Mouse (Mus musculus) CH12.LX (cell line): ENCODE measurements around the gene Mrgpra3. TPM values are rescaled to one million over a fixed set of nuclear protein-coding genes. Genes with fewer than 3 reads are reported as not detected.

Experiments used
- DNase-seq: peaks from one replicate; pipeline ENCODE4 v3.0.0-alpha.2; 2013; ENCODE audit errors: extremely low read depth
- H3K27ac ChIP-seq: 2 replicates; pipeline ENCODE4 v1.5.1; 2012; ENCODE audit warnings: low read depth, mild to moderate bottlenecking, control low read depth, moderate library complexity; ENCODE audit not compliant: insufficient read depth
- H3K27me3 ChIP-seq: replicated peaks from 2 replicates; pipeline ENCODE3; 2012; ENCODE audit warnings: inconsistent platforms
- H3K36me3 ChIP-seq, 2 experiments: replicated peaks in 1 of 2; 2 replicates each; pipeline versions ENCODE3 to v1.6.1; 2012; ENCODE audit warnings: inconsistent platforms in 1 of 2, low read length in 1 of 2, mild to moderate bottlenecking in 1 of 2, mixed read lengths in 1 of 2, moderate library complexity in 1 of 2; ENCODE audit not compliant: control insufficient read depth in 1 of 2, insufficient read depth in 1 of 2
- H3K4me1 ChIP-seq, 2 experiments: 2 replicates each; pipeline ENCODE4 v1.6.1; 2012; ENCODE audit warnings: inconsistent platforms in 1 of 2, moderate library complexity in 1 of 2; ENCODE audit not compliant: insufficient read depth in 2 of 2, control insufficient read depth in 1 of 2
- H3K4me2 ChIP-seq: 2 replicates; pipeline ENCODE4 v1.6.1; 2012; ENCODE audit warnings: low read depth, mild to moderate bottlenecking, control low read depth; ENCODE audit not compliant: poor library complexity, insufficient read depth, severe bottlenecking
- H3K4me3 ChIP-seq, 3 experiments: fragments of 150-350 bp in 1 of 3; sonication (generic) in 1 of 3; replicated peaks in 1 of 3; 2 replicates each; pipeline versions ENCODE3 to v1.5.1; 2011 to 2012; ENCODE audit warnings: low read depth in 2 of 3, low read length in 2 of 3, mild to moderate bottlenecking in 2 of 3, moderate library complexity in 2 of 3, control low read depth in 1 of 3, improper control_type of control experiment in 1 of 3, inconsistent platforms in 1 of 3, mixed read lengths in 1 of 3; ENCODE audit not compliant: poor library complexity in 1 of 3
- H3K79me2 ChIP-seq: replicated peaks from 2 replicates; pipeline ENCODE4 v1.6.1; 2012; ENCODE audit warnings: mild to moderate bottlenecking, moderate library complexity; ENCODE audit not compliant: control insufficient read depth, poor library complexity, insufficient read depth, severe bottlenecking; ENCODE audit errors: extremely low read depth
- H3K9ac ChIP-seq: 2 replicates; pipeline ENCODE4 v1.6.1; 2012; ENCODE audit warnings: low read depth, mild to moderate bottlenecking, control low read depth, moderate library complexity; ENCODE audit not compliant: insufficient read depth
- H3K9me3 ChIP-seq: replicated peaks from 2 replicates; pipeline ENCODE3; 2012; ENCODE audit warnings: low read length, inconsistent platforms, mixed read lengths
- BHLHE40 ChIP-seq: IDR thresholded peaks from 2 replicates; pipeline ENCODE4 v1.6.1; 2011; ENCODE audit warnings: mild to moderate bottlenecking, low read depth, low read length, improper control_type of control experiment
- CHD1 ChIP-seq: IDR thresholded peaks from 2 replicates; pipeline ENCODE4 v1.6.1; 2012; ENCODE audit warnings: low read depth, low read length, improper control_type of control experiment, inconsistent platforms
- EP300 ChIP-seq: IDR thresholded peaks from 2 replicates; pipeline ENCODE4 v1.6.1; 2011; ENCODE audit warnings: low read length, improper control_type of control experiment
- HCFC1 ChIP-seq: IDR thresholded peaks from 2 replicates; pipeline ENCODE4 v1.6.1; 2012; ENCODE audit warnings: low read depth, mild to moderate bottlenecking, inconsistent platforms, low read length, improper control_type of control experiment
- MAZ ChIP-seq: IDR thresholded peaks from 2 replicates; pipeline ENCODE4 v1.6.1; 2012; ENCODE audit warnings: low read depth, mild to moderate bottlenecking, inconsistent platforms, low read length, improper control_type of control experiment, moderate library complexity
- NRF1 ChIP-seq: IDR thresholded peaks from 2 replicates; pipeline ENCODE4 v1.6.1; 2014; ENCODE audit warnings: low read depth, mild to moderate bottlenecking, inconsistent platforms, low read length, improper control_type of control experiment, moderate library complexity
- TBP ChIP-seq: conservative IDR thresholded peaks from 2 replicates; pipeline ENCODE4 v1.6.1; 2011; ENCODE audit warnings: low read depth, low read length, improper control_type of control experiment
- dilution Hi-C: fragments of 300-500 bp; cut with MboI; formaldehyde crosslinking; loops from 2 replicates; pipeline ENCODE4 v1.14.3; 2020; ENCODE audit warnings: low sequenced_read_pairs; ENCODE audit not compliant: extremely low pct_unique_long_range_greater_than_20kb, extremely low pct_ligation_motif_present
- in situ Hi-C: fragments of 300-500 bp; cut with MboI; formaldehyde crosslinking; loops from 3 replicates; pipeline ENCODE4 v1.14.3; 2019; ENCODE audit warnings: low sequenced_read_pairs, low pct_ligation_motif_present, low pct_unique_long_range_greater_than_20kb, mixed read lengths
- polyA plus RNA-seq: library from polyadenylated mRNA; unstranded; fragments of >175 nt; gene quantifications from 2 replicates; pipeline ENCODE4 v1.2.1, GENCODE M21; 2012; ENCODE audit warnings: low read depth; ENCODE audit not compliant: insufficient read length
- total RNA-seq, 2 experiments: library from RNA; depleted of rRNA; stranded (reverse); fragments of 300-350 nt in 1 of 2; fragments of >200 nt in 1 of 2; gene quantifications; 2 replicates each; pipeline ENCODE4 v1.2.3; 2012 to 2014

Mrgpra3 gene
- not detected in 2 replicates for total RNA-seq (2012; rRNA removed)
- not detected in 2 replicates for total RNA-seq (2014; rRNA removed)
- polyA plus RNA-seq: 0.31 TPM in 1 of 2 replicates, not detected in the other

DNA sequence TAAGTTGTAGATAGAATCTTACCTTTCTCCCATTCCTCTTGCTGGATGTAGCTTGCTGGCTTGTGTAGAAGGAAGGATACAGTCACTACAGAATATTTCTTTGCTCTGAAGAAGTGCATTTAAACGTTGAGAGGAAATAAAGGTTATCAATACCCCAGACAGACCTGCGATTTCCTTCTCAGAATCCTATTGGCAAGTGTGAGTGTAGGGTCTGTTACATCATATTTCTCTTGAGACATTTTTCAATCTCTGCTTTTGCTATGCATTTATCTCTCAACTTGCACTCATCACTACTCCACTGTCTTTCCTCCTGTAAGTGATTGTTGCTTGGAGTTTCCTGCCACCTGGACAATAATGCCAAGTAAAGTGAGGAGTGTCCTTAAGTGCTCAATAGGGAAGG lies at the start of gene Mrgpra3:
Gene Mrgpra3, minus strand, starts transcription at position 101 of the 400 bp plus-strand sequence.
- Histone ChIP-seq H3K4me2 (no peak within 1 kb of the TSS), H3K27me3 (no peaks in the 10 kb centered on the region), H3K79me2 (no peaks in the 10 kb centered on the region), H3K36me3 (no peaks in the 10 kb centered on the region), H3K27ac (no peak within 1 kb of the TSS), H3K9me3 (no peaks in the 10 kb centered on the region), H3K4me3 (no peak within 1 kb of the TSS), H3K9ac (no peak within 1 kb of the TSS), H3K4me1 (no peaks in the 10 kb centered on the region)
- DNase-seq: no peak
- in situ Hi-C loops: loop anchor here (10.0 to 25.0 kb wide), 2 partner anchors 111 to 334 kb away; no protein-coding TSS in a partner anchor
- dilution Hi-C loops: no loop called here
- TF ChIP-seq MAZ: no peak
- no peak for TF ChIP-seq HCFC1
- TF ChIP-seq CHD1: no peak
- TF ChIP-seq EP300: no peak
- no peak for TF ChIP-seq TBP
- TF ChIP-seq NRF1: no peak
- no peak for TF ChIP-seq BHLHE40

Other genes with a start within 250 kb of the Mrgpra3 start
- gene Mrgpra1, start 247.1 kb downstream of the Mrgpra3 start, total RNA-seq (2012; rRNA removed): not detected in 2 replicates
- gene Mrgpra1, start 247.1 kb downstream of the Mrgpra3 start, total RNA-seq (2014; rRNA removed): not detected in 2 replicates
- not detected in 2 replicates for gene Mrgpra1, start 247.1 kb downstream of the Mrgpra3 start, polyA plus RNA-seq
- not detected in 2 replicates for gene Mrgpra2a, start 149.2 kb downstream of the Mrgpra3 start, total RNA-seq (2012; rRNA removed)
- gene Mrgpra2a, start 149.2 kb downstream of the Mrgpra3 start, total RNA-seq (2014; rRNA removed): not detected in 2 replicates
- gene Mrgpra2a, start 149.2 kb downstream of the Mrgpra3 start, polyA plus RNA-seq: not detected in 2 replicates
- gene Mrgpra2b, start 72.5 kb downstream of the Mrgpra3 start, total RNA-seq (2012; rRNA removed): not detected in 2 replicates
- gene Mrgpra2b, start 72.5 kb downstream of the Mrgpra3 start, total RNA-seq (2014; rRNA removed): not detected in 2 replicates
- not detected in 2 replicates for gene Mrgpra2b, start 72.5 kb downstream of the Mrgpra3 start, polyA plus RNA-seq